Mouse (Mus musculus) adrenal gland, postnatal 14 days (tissue): ENCODE data around the gene Krtap11-1. TPM values are rescaled to one million over a fixed set of nuclear protein-coding genes. Genes with fewer than 3 reads are reported as not detected.
A peak's percentile ranks its signal among the peaks of the same experiment; 100 is the strongest.

Experiments
- DNase-seq: peaks from one replicate; pipeline ENCODE4 v3.0.0; 2021; ENCODE audit warnings: mixed read lengths
- long read RNA-seq, 2 experiments: library from polyadenylated mRNA; stranded (forward); transcript quantifications; one replicate each; pipeline ENCODE4 v2.0.0; 2021
- total RNA-seq: library from RNA; stranded (reverse); gene quantifications from 2 replicates; pipeline ENCODE4 v1.2.3, GENCODE M21; 2021

Gene Krtap11-1
- total RNA-seq, result not detected in 2 replicates
- long read RNA-seq, experiment 1, result 0 reads
- long read RNA-seq, experiment 2, result 0 reads

GRCm38 (mm10) chr16:89571083-89571482 is at the start of gene Krtap11-1:
TSS of gene Krtap11-1 (minus strand) at chr16:89571183.
- DNase-seq, result no peak

GRCm38 (mm10) chr16:89618190-89618589 is 47.2 kb upstream of the Krtap11-1 start:
- DNase-seq, result no peak

GRCm38 (mm10) chr16:89617251-89617650 is 46.3 kb upstream of the Krtap11-1 start:
- DNase-seq, result peak; percentile 75

- DNase-seq, result peak; percentile 77
Observed at GRCm38 (mm10) chr16:89613726-89614125, 42.7 kb upstream of the Krtap11-1 start.

- no peak for DNase-seq
Observed at GRCm38 (mm10) chr16:89608791-89609185, 37.8 kb upstream of the Krtap11-1 start.

GRCm38 (mm10) chr16:89608161-89608790 is 37.3 kb upstream of the Krtap11-1 start:
- DNase-seq, result no peak

GRCm38 (mm10) chr16:89606951-89607350 is 36.0 kb upstream of the Krtap11-1 start:
- DNase-seq, result no peak

GRCm38 (mm10) chr16:89587209-89587608 is 16.2 kb upstream of the Krtap11-1 start:
- no peak for DNase-seq

- peak; percentile 15 for DNase-seq
Observed at GRCm38 (mm10) chr16:89585604-89586508, 14.9 kb upstream of the Krtap11-1 start.

GRCm38 (mm10) chr16:89581658-89582057 is 10.7 kb upstream of the Krtap11-1 start:
- no peak for DNase-seq

- no peak for DNase-seq
Observed at GRCm38 (mm10) chr16:89570516-89570915, 467 bp downstream of the Krtap11-1 start.

GRCm38 (mm10) chr16:89569136-89569535 is 1.8 kb downstream of the Krtap11-1 start:
- no peak for DNase-seq

GRCm38 (mm10) chr16:89568141-89568540 is 2.8 kb downstream of the Krtap11-1 start:
- no peak for DNase-seq

- no peak for DNase-seq
Observed at GRCm38 (mm10) chr16:89550298-89550697, 20.7 kb downstream of the Krtap11-1 start.

- no peak for DNase-seq
Observed at GRCm38 (mm10) chr16:89538031-89538484, 32.9 kb downstream of the Krtap11-1 start.

GRCm38 (mm10) chr16:89537349-89537748 is 33.6 kb downstream of the Krtap11-1 start:
- DNase-seq, result no peak

GRCm38 (mm10) chr16:89530547-89530946 is 40.4 kb downstream of the Krtap11-1 start:
- DNase-seq, result no peak

- DNase-seq, result no peak
Observed at GRCm38 (mm10) chr16:89529846-89530245, 41.1 kb downstream of the Krtap11-1 start.

GRCm38 (mm10) chr16:89528380-89528779 is 42.6 kb downstream of the Krtap11-1 start:
- DNase-seq, result no peak

- DNase-seq, result no peak
Observed at GRCm38 (mm10) chr16:89520996-89521395, 50.0 kb downstream of the Krtap11-1 start.

- no peak for DNase-seq
Observed at GRCm38 (mm10) chr16:89520555-89520954, 50.4 kb downstream of the Krtap11-1 start.
